Mouse (Mus musculus) spleen, adult 2 months (tissue): Measurements from ENCODE around the gene Gm49601. TPM values are rescaled to one million over a fixed set of nuclear protein-coding genes. Genes with fewer than 3 reads are reported as not detected.

Experiments
- DNase-seq, 2 experiments: peaks; one replicate each; pipeline versions ENCODE4 v3.0.0 to v3.0.0-alpha.2; 2012 to 2021; ENCODE audit warnings: low spot score in 2 of 2, low read depth in 1 of 2
- H3K27ac ChIP-seq: fragments of 200-500 bp; 2 replicates; pipeline ENCODE4 v1.5.1; 2012; ENCODE audit warnings: low read length, inconsistent platforms; ENCODE audit not compliant: insufficient read depth
- H3K27me3 ChIP-seq: fragments of 200-500 bp; 2 replicates; pipeline ENCODE4 v1.6.1; 2012; ENCODE audit warnings: mild to moderate bottlenecking, moderate library complexity, low read length, inconsistent platforms; ENCODE audit not compliant: control insufficient read depth, insufficient read depth
- H3K36me3 ChIP-seq: fragments of 200-500 bp; 2 replicates; pipeline ENCODE4 v1.6.1; 2012; ENCODE audit warnings: mild to moderate bottlenecking, low read length, inconsistent platforms; ENCODE audit not compliant: control insufficient read depth, insufficient read depth
- H3K4me1 ChIP-seq: fragments of 200-500 bp; 2 replicates; pipeline ENCODE4 v1.6.1; 2011; ENCODE audit warnings: inconsistent platforms; ENCODE audit not compliant: control insufficient read depth, insufficient read depth, insufficient read length
- H3K4me3 ChIP-seq: fragments of 200-500 bp; 2 replicates; pipeline ENCODE4 v1.5.1; 2011; ENCODE audit warnings: mild to moderate bottlenecking, inconsistent platforms; ENCODE audit not compliant: insufficient read depth, insufficient read length; ENCODE audit errors: extremely low read depth
- CTCF ChIP-seq: fragments of 200-500 bp; IDR thresholded peaks from 2 replicates; pipeline ENCODE4 v1.5.1; 2011; ENCODE audit warnings: mild to moderate bottlenecking, inconsistent platforms; ENCODE audit not compliant: insufficient read depth, insufficient read length, insufficient replicate concordance; ENCODE audit errors: extremely low read depth
- POLR2A ChIP-seq: fragments of 200-500 bp; IDR thresholded peaks from 2 replicates; pipeline ENCODE4 v1.6.1; 2011; ENCODE audit warnings: low read depth, low read length, inconsistent platforms
- WGBS: fragments of 180-500 bp; shearing (Covaris S2); methylation state at CpG from one replicate; pipeline ENCODE4 v1.1.7; 2018; 5-methylcytosine and 5-hydroxymethylcytosine counted together
- polyA plus RNA-seq: library from polyadenylated mRNA; depleted of rRNA; stranded (reverse); fragments of >200 nt; gene quantifications from 2 replicates; pipeline ENCODE4 v1.2.3, GENCODE M21; 2012

The Gm49601 gene
- polyA plus RNA-seq, 1 experiment = 0.71 TPM

DNA sequence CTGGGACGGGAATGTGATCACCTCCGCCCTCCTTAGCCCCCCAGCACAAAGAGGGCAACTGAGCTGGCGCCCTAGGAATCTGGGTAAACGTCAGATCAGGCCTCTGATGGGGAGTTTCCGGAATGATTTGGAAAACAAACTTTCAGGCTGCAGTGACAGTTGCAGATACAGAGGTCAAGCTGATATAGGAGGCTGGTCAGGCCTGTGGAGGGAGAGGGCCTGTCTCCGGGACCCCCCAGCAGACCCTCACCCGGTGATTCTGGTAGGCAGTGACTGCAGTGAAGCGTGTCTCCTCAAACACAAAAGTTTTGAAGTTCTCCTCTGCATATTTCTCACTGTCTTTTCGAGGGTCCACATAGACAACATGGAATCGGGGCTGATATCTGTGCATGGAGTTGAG lies 43.1 kb downstream of the Gm49601 start:
- peaks cover 6% of the 10 kb centered on the region; the same call in 1 of the 2 replicates for H3K4me1 ChIP-seq
- H3K4me3 ChIP-seq = no peak overlapping the region
- DNase-seq = no peak
- H3K27ac ChIP-seq = no peak overlapping the region
- TF ChIP-seq POLR2A (no peak), CTCF (no peak)
- 66% methylated on average over 10 of the region's 10 CpGs for WGBS
- H3K27me3 ChIP-seq = peaks cover 32% of the 10 kb centered on the region
- no peaks in the 10 kb centered on the region for H3K36me3 ChIP-seq

DNA sequence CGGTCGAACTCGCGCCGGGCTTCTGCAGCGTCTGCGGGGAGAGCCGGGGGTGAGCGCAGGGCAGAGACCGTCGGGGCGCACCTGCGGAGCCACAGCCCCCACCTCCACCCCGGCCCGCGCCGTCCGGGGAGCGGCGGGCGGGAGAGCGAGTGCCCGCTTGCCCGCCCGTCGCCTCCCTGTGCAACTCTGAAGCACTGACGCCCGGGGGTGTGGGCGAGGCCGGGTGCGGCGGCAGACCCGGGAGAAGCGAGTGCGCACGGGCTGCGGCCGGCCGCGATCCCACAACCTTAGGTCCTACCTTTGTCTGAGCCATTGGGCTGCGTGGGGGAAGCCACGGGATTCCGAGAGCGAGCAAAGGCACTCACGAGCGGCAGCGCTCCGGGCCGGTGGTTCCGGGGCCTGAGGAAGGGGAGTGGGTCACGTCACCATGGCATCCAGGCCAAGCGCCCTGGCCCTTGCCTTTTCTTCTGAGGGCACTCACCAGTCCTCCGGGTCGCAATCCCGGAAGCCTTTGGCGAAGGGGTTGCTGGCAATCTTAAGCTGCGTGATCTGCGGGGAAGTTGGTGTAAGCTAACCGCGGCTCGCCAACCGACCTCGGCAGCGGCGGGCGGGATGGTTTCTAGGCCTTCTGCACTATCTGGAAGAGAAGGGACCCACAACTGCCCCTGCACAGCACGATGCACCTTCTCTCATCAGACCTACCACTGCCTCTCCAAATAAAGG lies 43.6 kb downstream of the Gm49601 start:
- no peaks in the 10 kb centered on the region for H3K36me3 ChIP-seq
- TF ChIP-seq CTCF (no peak), POLR2A (no peak)
- 5% methylated on average over 66 of the region's 67 CpGs for WGBS
- peaks cover 6% of the 10 kb centered on the region; the same call in 1 of the 2 replicates for H3K4me1 ChIP-seq
- peaks cover 27% of the 10 kb centered on the region for H3K27me3 ChIP-seq
- DNase-seq = no peak
- no peak overlapping the region; the same call in 1 of the 2 replicates for H3K4me3 ChIP-seq
- H3K27ac ChIP-seq = no peak overlapping the region

GRCm38 (mm10) chr16:18581623-18582205 lies 44.5 kb downstream of the Gm49601 start:
- H3K36me3 ChIP-seq = no peaks in the 10 kb centered on the region
- no peak for DNase-seq
- TF ChIP-seq POLR2A = no peak
- TF ChIP-seq CTCF = no peak
- peaks cover 26% of the 10 kb centered on the region for H3K27me3 ChIP-seq
- peaks cover 6% of the 10 kb centered on the region; the same call in 1 of the 2 replicates for H3K4me1 ChIP-seq
- H3K4me3 ChIP-seq = no peak overlapping the region; the same call in 1 of the 2 replicates
- 2% methylated on average over 64 of the region's 66 CpGs for WGBS
- H3K27ac ChIP-seq = no peak overlapping the region

DNA sequence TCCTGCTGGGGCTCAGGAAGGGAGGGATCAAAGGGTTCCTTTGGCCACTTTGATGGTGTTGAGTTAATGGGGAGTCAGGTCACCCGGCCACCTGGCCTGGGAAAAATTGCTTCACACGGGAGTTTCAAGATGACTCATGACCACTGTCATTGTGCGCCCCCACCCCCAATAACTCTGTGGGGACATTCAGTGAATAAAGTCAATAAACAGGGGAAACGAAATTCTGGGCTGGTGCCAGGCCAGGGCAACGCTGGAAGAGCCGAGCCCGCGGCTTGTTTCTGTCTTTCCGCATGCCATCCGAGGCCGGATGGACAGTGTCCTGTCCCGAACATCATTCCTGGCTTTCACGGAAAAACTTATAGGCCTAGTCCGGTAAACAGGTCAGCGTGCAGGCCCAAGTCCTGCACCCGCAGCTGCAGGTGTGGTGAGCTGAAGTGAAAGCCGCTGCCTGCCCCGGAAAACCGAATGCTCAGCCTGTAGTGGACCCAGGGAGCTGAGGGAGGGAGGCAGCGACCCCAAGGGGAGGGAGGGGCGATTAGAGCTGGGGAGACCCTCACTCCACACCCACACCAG lies 45.1 kb downstream of the Gm49601 start:
- H3K4me3 ChIP-seq = no peak overlapping the region; the same call in 1 of the 2 replicates
- TF ChIP-seq CTCF (no peak), POLR2A (no peak)
- 12% methylated on average over 21 of the region's 21 CpGs for WGBS
- H3K4me1 ChIP-seq = peaks cover 3% of the 10 kb centered on the region; the same call in 1 of the 2 replicates
- H3K36me3 ChIP-seq = no peaks in the 10 kb centered on the region
- H3K27ac ChIP-seq = no peak overlapping the region
- H3K27me3 ChIP-seq = peaks cover 20% of the 10 kb centered on the region
- DNase-seq = no peak

DNA sequence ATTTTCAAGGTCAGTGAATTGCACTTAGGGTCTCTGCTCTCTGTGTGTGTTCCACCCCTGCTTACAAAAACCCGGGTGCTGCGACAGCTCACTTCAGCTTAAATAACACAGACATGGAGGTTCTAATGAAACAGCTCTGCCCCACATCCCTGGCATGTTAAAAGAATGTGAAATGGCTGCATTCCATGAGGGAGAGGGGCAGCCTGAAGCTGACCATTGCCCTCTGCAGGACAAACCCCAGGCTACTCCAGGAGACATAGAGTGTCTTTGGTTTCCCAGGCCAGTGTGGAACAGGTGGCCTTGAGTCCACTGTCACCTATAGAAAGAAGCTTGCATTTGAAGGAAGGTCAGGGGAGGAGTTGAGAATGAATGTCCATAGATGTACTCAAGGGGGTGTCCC lies 45.8 kb downstream of the Gm49601 start:
- Histone ChIP-seq H3K4me3 (no peak overlapping the region), H3K27ac (no peak overlapping the region), H3K27me3 (peaks cover 19% of the 10 kb centered on the region), H3K36me3 (no peaks in the 10 kb centered on the region), H3K4me1 (peaks cover 3% of the 10 kb centered on the region; the same call in 1 of the 2 replicates)
- TF ChIP-seq POLR2A = no peak
- no peak for TF ChIP-seq CTCF
- DNase-seq = no peak
- 75% methylated on average over 2 of the region's 2 CpGs for WGBS

- Histone ChIP-seq H3K27me3 (peaks cover 12% of the 10 kb centered on the region), H3K27ac (no peak overlapping the region), H3K4me1 (peaks cover 3% of the 10 kb centered on the region; the same call in 1 of the 2 replicates), H3K36me3 (no peaks in the 10 kb centered on the region), H3K4me3 (no peak overlapping the region)
- DNase-seq = no peak
- TF ChIP-seq CTCF (no peak), POLR2A (no peak)
- 35% methylated on average over 5 of the region's 5 CpGs for WGBS
Observed at GRCm38 (mm10) chr16:18577599-18578160, 48.5 kb downstream of the Gm49601 start.

- DNase-seq = no peak
- peaks cover 3% of the 10 kb centered on the region; the same call in 1 of the 2 replicates for H3K4me1 ChIP-seq
- H3K27ac ChIP-seq = no peak overlapping the region
- H3K36me3 ChIP-seq = no peaks in the 10 kb centered on the region
- no peak for TF ChIP-seq CTCF
- TF ChIP-seq POLR2A = no peak
- 55% methylated on average over 3 of the region's 3 CpGs for WGBS
- H3K27me3 ChIP-seq = peaks cover 6% of the 10 kb centered on the region
- H3K4me3 ChIP-seq = no peak overlapping the region
Observed at GRCm38 (mm10) chr16:18577071-18577470, 49.2 kb downstream of the Gm49601 start.
